Mouse (Mus musculus) liver, postnatal 0 days (tissue): ENCODE measurements around the gene Lipa.

Experiments
- CTCF ChIP-seq: sonication (generic); IDR thresholded peaks from 2 replicates; pipeline ENCODE4 v1.5.1; 2016; ENCODE audit warnings: antibody characterized with exemption, low read depth
- EP300 ChIP-seq: IDR thresholded peaks from 2 replicates; pipeline ENCODE4 v1.6.1; 2016; ENCODE audit warnings: antibody characterized with exemption, low read depth, mild to moderate bottlenecking

GRCm38 (mm10) chr19:34554061-34554460, 26.8 kb upstream of the Lipa start:
- TF ChIP-seq CTCF (no peak), EP300 (no peak)
